Mouse (Mus musculus) thymus, postnatal 10 days (tissue): ENCODE measurements around the gene Aasdh.
"Not testable (repeated sequence)": the region's sequence is repeated elsewhere in the genome, so short reads cannot be mapped to it uniquely, and the experiment has no call there.

Experiments
- DNase-seq, 2 experiments: peaks; one replicate each; pipeline ENCODE4 v3.0.0; 2021; ENCODE audit warnings: low spot score in 2 of 2

Gene Aasdh

DNA sequence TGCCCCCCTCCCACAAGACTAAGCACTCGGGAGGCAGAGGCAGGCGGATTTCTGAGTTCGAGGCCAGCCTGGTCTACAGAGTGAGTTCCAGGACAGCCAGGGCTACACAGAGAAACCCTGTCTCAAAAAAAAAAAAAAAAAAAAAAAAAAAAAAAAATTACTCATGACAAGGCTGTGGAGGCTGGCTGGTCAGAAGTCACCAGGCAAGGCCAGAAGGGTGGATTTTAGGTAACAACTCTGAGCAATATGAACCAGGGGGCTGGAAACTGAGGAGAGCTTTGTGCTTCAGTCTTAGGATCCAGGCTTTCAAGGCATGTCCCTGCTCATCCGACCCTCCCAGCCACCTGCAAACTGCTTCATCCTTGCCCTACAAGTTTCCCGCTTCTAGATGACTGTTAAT lies 7.2 kb upstream of the Aasdh start:
- not testable (repeated sequence) for DNase-seq

- DNase-seq, result no peak
These were observed 5.5 kb upstream of the Aasdh start for GRCm38 (mm10) chr5:76910807-76911206.

- DNase-seq, result no peak
These were observed 813 bp upstream of the Aasdh start for GRCm38 (mm10) chr5:76906155-76906499.

- DNase-seq, result no peak
These were observed 455 bp downstream of the Aasdh start for GRCm38 (mm10) chr5:76904713-76905404.

- no peak for DNase-seq
These were observed 3.2 kb downstream of the Aasdh start for GRCm38 (mm10) chr5:76902131-76902530.

DNA sequence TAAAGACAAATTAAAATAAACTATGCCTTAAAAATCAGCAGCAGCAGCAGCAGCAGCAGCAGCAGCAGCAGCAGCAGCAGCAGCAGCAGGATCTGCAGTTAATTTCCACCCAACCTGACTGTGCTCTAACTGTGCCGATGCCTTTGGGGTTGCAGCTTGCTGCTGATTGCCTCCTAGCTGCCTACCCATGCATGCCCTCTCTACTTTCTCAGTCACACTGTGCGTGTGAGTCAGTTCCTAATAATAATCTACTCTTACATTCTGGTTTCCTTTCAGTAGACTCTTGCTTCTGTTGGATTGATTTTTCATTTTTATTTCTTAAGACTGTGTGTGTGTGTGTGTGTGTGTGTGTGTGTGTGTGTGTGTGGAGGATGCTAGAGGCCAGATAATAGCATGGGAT lies 12.2 kb downstream of the Aasdh start:
- DNase-seq, result no peak

DNA sequence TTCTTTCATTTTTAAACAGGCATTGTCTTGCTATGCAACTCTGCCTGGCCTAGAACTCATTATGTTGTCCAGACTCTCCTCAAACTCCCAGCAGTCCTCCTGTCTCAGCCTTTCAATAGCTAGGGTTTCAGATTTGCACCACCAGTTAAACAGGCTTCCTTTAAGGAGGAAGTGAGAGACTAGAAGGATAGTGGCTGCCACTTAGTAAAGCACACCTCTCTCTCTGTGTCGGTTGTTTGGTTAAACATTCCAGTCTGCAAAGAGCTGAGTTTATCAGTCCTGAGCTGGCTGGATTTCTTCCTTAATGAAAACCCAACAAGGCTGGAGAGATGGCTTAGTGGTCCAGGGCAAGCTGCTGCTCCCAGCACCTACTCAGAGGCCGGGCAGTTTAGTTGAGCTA lies 12.7 kb downstream of the Aasdh start:
- DNase-seq, result no peak

DNA sequence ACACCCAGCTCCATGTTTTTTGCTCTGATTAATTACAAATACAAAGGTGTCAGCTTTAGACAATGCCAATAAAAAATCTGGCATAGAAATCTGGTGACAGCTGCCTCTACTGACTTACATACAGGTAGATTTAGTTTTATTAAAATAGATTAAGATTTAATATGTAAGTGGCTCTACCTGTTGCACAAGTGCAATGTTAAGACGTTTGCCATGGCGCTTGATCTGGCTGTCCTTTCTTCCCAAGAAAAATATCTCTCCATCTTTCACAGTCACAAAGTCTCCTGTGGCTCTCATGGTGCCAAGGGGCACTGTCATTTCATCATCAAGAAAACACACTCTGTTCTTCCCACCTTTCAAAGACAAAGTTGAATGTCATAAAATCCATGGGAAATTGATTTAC lies 18.3 kb downstream of the Aasdh start:
- DNase-seq, result no peak

DNA sequence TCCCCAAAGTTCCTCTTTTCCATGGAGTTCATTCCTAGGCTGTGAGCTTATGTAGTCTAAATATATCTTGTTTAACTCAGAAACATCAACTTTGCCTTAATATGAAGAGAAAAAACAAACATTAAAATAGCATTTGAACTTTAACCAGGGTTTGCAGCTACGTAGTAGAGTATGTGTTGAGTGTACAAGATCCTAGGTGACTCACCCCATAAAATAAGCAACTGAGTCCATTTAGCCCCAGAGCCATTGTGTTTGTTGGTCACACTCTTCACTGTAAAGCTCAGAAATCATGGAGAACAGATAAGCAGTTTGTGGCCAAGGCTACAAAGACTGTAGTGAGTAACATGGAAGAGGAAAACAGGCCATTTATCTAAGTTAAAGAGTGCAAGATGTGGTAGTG lies 21.2 kb downstream of the Aasdh start:
- DNase-seq, result no peak

DNA sequence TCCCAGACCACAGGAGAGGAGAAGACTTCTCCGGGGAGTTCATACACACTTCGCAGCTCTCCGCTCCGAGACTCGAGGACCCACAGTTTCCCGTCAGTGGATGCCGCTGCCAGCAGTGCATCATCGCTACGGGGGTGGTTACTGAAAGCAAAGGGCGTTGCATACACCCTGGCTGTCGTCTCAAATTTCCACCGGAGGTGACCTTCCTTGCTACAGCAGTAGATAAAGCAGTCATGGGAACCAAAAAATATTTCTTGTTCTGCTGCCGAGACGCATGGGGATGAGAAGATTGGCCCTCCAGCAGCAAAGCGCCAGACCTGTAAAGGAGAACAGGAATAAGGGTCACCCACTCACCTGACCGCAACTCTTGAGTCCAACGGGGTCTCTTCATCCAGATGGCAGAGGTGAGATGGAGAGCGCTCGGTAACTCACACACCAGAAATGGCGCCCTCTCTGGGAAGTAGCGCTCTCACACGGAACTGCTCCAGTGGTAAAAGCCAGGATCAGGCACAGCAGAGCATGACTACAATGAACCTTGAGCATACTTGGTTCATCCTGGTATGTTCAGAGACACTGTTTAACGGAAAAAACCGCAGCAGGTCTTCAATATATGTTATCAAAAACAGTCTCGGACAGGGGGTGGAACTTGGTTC lies 29.1 kb downstream of the Aasdh start:
- DNase-seq, result no peak

- DNase-seq, result no peak
These were observed 35.8 kb downstream of the Aasdh start for GRCm38 (mm10) chr5:76869553-76869952.

- peak; percentile 43 to 51 for DNase-seq
These were observed 36.5 kb downstream of the Aasdh start for GRCm38 (mm10) chr5:76868693-76869286.

- DNase-seq, result no peak
These were observed 38.5 kb downstream of the Aasdh start for GRCm38 (mm10) chr5:76866819-76867218.

GRCm38 (mm10) chr5:76858444-76858843 lies 46.9 kb downstream of the Aasdh start:
- no peak for DNase-seq

- DNase-seq, result no peak
These were observed 48.0 kb downstream of the Aasdh start for GRCm38 (mm10) chr5:76857103-76858015.

DNA sequence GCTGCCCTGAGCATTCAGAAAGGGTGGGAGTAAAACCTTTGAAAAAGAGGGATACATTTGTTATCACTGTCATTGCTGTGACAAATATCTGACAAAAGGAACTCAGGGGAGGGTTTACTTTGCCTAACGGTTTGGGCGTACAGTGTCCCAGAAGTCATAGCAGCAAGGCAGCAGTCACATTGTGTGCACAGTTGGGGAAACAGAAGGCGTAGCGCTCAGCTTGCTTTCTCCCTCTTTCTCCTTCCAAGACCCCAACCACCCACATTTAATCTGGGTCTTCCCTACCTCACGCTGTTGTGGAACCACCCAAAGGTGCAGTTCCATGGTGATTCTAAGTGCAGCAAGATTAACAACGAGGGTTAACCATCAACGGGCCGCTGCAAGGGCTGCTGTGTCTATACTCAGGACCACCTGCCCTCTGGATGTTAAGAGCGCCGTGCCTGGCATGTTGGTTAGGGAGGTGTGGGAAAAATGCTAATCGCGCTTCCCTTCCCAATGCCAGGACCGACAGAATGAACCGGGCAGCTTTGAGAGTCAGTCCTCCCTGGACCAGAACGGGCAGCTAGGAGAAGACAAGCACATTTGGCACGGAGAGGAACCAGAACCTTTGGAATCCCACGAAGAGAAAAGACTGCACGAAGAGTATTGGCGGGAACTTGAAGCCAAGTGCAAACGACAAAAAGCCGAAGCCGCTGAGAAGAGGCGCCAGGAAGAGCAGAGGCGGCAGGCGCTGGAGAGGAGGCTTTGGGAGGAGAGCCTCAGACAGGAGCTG lies 49.3 kb downstream of the Aasdh start:
- DNase-seq, result no peak

DNA sequence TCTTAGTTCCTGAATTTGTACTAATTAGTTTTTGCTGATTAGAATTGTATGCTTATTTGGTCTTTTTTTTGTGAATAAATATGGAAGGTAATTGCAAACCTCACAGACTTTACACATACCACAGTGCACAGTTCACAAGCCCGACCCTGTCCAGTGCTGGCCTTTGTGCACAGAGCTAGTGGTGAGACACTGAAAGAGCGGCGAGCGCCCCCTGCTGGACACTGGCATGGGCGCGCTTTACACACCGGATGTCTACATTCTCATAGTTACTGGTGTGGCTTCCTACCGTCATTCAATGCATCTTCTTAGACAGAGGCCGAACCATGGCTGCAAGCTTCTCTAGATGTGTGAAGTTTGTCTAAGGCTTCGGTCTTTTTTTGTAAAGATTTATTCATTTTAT lies 51.8 kb downstream of the Aasdh start:
- DNase-seq, result peak; percentile 54 to 80

DNA sequence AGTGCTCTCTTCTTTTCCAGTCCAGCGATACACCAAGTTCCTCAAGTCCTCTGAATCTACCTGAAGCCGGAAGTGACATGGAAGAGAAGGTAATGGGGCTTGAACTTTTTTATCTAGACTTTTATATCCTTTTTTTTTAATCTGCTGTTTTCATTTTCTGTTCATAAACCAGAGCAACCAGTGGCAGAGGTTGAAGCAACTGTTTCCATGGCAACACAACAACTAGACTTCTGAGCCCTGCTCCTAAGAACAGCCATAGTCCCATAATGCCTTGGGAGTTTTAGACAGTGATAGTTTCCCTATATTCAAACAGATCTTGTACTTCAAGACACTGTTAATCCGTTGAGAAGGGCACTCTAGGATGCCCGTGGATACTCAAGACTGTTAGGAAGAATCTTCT lies 54.0 kb downstream of the Aasdh start:
- no peak for DNase-seq

DNA sequence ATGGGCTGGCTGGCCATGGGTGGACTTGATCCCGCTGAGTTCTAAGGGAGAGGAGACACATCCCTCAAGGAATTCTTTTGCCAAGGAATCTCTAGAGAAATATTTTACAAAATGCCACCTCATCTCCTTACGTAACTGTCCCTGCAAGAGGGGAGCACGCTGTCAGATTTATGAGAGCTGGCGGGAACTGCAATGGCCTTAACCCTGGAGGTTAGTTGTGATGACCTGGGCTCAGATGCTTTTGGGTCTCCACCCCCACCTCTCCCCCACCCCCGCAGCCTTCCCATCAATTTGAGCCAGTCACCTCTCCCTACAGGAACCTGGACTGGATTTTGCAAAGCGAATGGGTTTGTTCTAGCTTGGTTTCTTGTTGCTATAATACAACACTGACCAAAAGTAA lies 58.2 kb downstream of the Aasdh start:
- DNase-seq, result no peak

DNA sequence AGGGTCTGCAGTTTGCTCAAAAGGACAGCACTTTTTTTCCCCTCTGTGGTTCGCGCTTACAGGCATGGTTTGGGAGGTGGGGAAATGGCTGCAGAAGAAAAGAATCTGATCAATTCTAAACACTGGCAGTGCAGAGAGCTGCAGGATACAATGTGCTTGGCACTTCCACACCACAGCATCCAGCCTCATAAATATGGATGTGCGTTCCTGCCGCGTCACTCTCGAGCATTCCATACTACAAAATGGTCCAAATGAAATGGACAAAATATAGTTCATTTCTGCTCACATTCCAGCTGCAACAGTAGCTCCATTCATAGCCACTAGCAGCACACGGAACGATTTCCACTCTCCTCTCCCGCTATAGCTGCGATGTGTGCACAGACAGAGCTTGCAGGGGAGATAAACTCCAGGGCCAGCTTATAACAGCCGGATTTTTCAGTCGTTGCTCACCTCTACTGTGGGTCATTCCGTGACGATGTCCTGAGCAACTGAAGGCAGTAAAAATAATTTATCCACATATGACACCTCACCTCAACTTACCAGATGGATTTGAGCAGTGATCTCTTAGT lies 60.6 kb downstream of the Aasdh start:
- no peak for DNase-seq

GRCm38 (mm10) chr5:76843851-76844419 lies 61.4 kb downstream of the Aasdh start:
- no peak for DNase-seq
